Mouse (Mus musculus): ENCODE data around the gene Gm40193.

Gene Gm40193

DNA sequence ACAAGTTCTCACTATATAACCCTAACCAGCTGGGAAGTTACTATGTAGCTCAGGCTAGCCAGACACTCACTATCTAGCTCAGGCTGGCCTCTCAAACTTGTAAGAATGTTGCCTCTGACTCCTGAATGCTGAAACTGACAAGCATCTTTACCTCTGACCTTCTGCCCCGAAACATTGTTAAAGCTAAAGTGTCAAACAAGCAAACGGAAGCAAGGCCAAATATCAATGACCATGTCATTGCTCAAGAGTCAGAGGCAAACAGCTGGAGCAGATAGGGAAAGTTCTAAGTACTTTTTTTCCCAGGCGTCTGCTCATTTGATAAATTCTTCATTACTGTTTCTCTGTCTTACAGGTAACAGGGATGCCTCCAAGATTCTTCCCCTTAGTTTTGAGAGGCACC, 30.7 kb downstream of the Gm40193 start:
- no peak for DNase-seq

- no peak for DNase-seq
These were observed 32.3 kb downstream of the Gm40193 start for GRCm38 (mm10) chr11:70500476-70500812.

DNA sequence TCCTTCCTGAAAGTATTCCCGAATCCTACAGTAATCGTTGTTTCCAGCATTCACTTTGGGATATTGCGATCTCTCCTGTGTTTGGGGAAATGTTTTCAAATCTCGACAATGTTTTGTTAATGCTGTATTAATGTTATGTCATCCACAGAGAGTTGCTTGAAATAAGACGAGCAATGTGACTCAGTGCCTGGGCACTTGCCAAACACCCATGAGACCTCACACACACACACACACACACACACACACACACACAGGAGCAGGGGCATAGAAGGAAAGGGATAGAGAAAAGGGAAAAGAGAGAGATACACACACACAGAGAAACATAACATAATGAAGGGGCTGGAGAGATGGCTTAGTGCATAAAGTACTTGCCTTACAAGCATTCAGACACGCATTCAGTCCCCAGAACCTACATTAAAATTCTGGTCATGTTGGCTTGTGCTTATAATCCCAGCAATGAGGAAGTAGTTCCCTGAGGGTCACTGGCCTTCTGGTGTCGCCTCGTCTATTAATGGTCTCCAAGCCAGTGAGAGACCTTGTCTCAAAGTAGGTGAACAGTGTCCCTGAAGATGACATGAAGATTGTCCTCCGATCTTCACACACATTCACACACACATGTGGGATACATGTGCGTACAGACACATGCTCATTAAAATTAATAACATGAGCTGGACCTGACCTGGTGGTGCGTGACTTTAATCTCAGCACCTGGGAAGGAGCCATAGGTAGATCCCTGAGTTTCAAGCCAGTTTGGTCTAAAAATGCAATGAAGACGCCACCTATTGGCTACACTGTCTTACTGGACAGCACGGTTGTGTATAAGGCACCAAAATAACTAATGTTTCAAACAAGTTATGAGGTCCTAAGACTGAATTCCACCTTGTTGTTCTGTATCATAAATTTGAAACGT, 32.9 kb downstream of the Gm40193 start:
- no peak for DNase-seq

GRCm38 (mm10) chr11:70489684-70490083, 43.1 kb downstream of the Gm40193 start:
- no peak for DNase-seq

DNA sequence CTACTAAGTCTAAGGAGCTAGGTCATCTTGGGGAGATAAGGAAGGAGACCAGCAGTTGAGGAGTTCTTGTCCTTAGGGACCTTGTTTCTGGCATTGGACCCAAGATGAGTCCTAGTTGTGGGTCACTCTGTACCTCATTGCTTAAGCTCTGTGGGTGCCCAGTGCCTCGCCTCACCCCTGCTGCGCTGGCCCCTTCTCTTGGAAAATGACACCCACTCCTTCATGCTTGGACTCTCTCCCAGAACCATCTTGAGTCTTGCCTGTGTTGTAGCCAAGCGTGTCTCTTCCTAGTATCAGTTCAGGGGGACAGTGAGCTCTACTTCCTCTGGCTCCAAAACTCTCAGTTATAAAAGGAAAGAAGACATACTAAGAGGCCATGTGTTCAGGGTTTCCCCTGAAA, 43.6 kb downstream of the Gm40193 start:
- DNase-seq: no peak

- DNase-seq: no peak
These were observed 44.9 kb downstream of the Gm40193 start for GRCm38 (mm10) chr11:70487816-70488215.

DNA sequence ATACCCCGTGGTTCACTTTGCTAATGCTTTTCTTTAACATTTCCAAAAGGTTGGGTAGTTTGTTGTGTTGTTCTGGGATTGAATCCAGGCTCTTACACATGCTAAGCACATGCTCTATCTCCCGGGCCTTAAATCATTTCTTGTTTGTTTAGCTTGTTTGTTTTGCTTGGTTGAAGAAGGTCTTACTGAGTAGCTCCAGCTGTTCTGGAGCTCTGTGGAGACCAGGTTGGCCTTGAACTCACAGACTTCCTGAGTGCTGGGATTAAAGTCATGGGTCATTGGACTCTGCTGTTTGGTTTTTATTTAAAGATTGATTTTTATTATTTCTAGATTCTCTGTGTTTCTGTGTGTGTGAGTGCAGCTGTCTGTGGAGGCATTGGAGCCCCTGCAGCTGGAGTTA, 47.2 kb downstream of the Gm40193 start:
- no peak for DNase-seq

Data from right cerebral cortex, postnatal 14 days (tissue).